8 mouse cellular contexts compared by ENCODE assay signal in genomic region chr11:121701244-121701643, GRCm38 (mm10). TPM values are rescaled to one million over a fixed set of nuclear protein-coding genes. Genes with fewer than 3 reads are reported as not detected.
DNase-seq lines count a peak whose midpoint lies in the region; ATAC-seq and TF ChIP-seq lines count a peak whose summit lies in the region.

TSS of gene Metrnl (plus strand) at chr11:121701544.

- TF ChIP-seq EP300 in heart, adult 2 months (IDR thresholded peaks at IDR 0.05; ENCODE audit: insufficient read depth, low read depth, low read length): no peak
- no peak for TF ChIP-seq EP300 in MEL (IDR thresholded peaks at IDR 0.05; ENCODE audit: low read depth in 1 of 2, low read length in 2 of 2)

- intact Hi-C loops in heart, adult 2 months (cut with DNase I): loop anchor here (2.0 to 5.0 kb wide), 2 partner anchors 14 to 49 kb away; no protein-coding TSS in a partner anchor

- peak within 1 kb of the TSS; percentile 74 for H3K4me3 ChIP-seq in heart, adult 2 months
- peak within 1 kb of the TSS; percentile 69 to 75 for H3K4me3 ChIP-seq in MEL (ENCODE audit: control insufficient read depth in 1 of 2, insufficient read depth in 1 of 2, low read depth in 2 of 2, low read length in 2 of 2)
- H3K4me3 ChIP-seq in limb, embryonic 11.5 days (ENCODE audit: low read depth, low read length): peak within 1 kb of the TSS; percentile 62
- peak within 1 kb of the TSS; percentile 91 for H3K4me3 ChIP-seq in small intestine, adult 2 months (ENCODE audit: low read depth, low read length)

- no peak for TF ChIP-seq CTCF in heart, adult 2 months (IDR thresholded peaks at IDR 0.05)
- no peak for TF ChIP-seq CTCF in MEL (IDR thresholded peaks at IDR 0.05 in 2 of 3, conservative IDR thresholded peaks at IDR 0.05 in 1 of 3; ENCODE audit: control insufficient read depth in 1 of 3, insufficient read depth in 1 of 3, low read depth in 2 of 3, low read length in 3 of 3, poor library complexity in 1 of 3, severe bottlenecking in 1 of 3)
- no peak for TF ChIP-seq CTCF in small intestine, adult 2 months (IDR thresholded peaks at IDR 0.05; ENCODE audit: extremely low read depth, insufficient read length, insufficient replicate concordance, low read depth, low read length)

- DNase-seq in heart, adult 2 months: no peak
- no peak for DNase-seq in heart, adult 11 months
- no peak for DNase-seq in MEL (ENCODE audit: low read depth, low spot score)
- DNase-seq in heart, adult 8-10 months (ENCODE audit: low spot score): no peak
- no peak for DNase-seq in limb, embryonic 11.5 days (ENCODE audit: low spot score)
- no peak for DNase-seq in ovary, postnatal 10 days (ENCODE audit: low spot score)
- DNase-seq in kidney, postnatal 4 days: no peak

- peak within 1 kb of the TSS; percentile 97 for H3K4me2 ChIP-seq in limb, embryonic 11.5 days (ENCODE audit: low read depth, severe bottlenecking)

- no peaks in the 10 kb centered on the region for H3K27me3 ChIP-seq in heart, adult 2 months (ENCODE audit: control insufficient read depth, insufficient read depth, low read length)
- H3K27me3 ChIP-seq in MEL (ENCODE audit: control insufficient read depth in 1 of 2, insufficient read depth in 2 of 2, low read length in 2 of 2): no peaks in the 10 kb centered on the region
- peaks cover 22% of the 10 kb centered on the region for H3K27me3 ChIP-seq in limb, embryonic 11.5 days (ENCODE audit: control insufficient read depth, insufficient read depth, low read length)
- H3K27me3 ChIP-seq in small intestine, adult 2 months (ENCODE audit: control insufficient read depth, insufficient read depth, low read length): no peaks in the 10 kb centered on the region

- H3K79me2 ChIP-seq in heart, adult 2 months (replicated peaks; ENCODE audit: control insufficient read depth, insufficient read depth, low read length): peaks cover 2% of the 10 kb centered on the region
- no peaks in the 10 kb centered on the region for H3K79me2 ChIP-seq in MEL (ENCODE audit: control insufficient read depth, insufficient read depth, low read length, poor library complexity)

- no peak for TF ChIP-seq RAD21 in MEL (IDR thresholded peaks at IDR 0.05; ENCODE audit: low read depth, low read length)

- H3K9ac ChIP-seq in heart, adult 2 months (ENCODE audit: low read depth, low read length): peak within 1 kb of the TSS; percentile 90
- H3K9ac ChIP-seq in MEL (ENCODE audit: control insufficient read depth, low read depth, low read length, poor library complexity, severe bottlenecking): peak within 1 kb of the TSS; percentile 63
- H3K9ac ChIP-seq in limb, embryonic 11.5 days (ENCODE audit: low read length): peak within 1 kb of the TSS; percentile 65

- no peak for TF ChIP-seq POLR2A in heart, adult 2 months (IDR thresholded peaks at IDR 0.05; ENCODE audit: insufficient read depth, low read depth, low read length)
- no peak for TF ChIP-seq POLR2A in MEL (IDR thresholded peaks at IDR 0.05; ENCODE audit: control insufficient read depth in 1 of 2, insufficient read depth in 1 of 2, low read depth in 1 of 2, low read length in 2 of 2, poor library complexity in 1 of 2)
- TF ChIP-seq POLR2A in small intestine, adult 2 months (IDR thresholded peaks at IDR 0.05; ENCODE audit: low read depth, low read length): no peak

- ATAC-seq in limb, embryonic 11.5 days (ENCODE audit: insufficient number of reproducible peaks, low FRiP score, low TSS enrichment, low read depth): no peak

- no peaks in the 10 kb centered on the region for H3K36me3 ChIP-seq in heart, adult 2 months (ENCODE audit: control insufficient read depth, insufficient read depth, low read length)
- peaks cover 0 to 3% of the 10 kb centered on the region in 2 experiments; a peak in 2 of 4 replicates for H3K36me3 ChIP-seq in MEL (ENCODE audit: control insufficient read depth in 1 of 2, insufficient read depth in 2 of 2, low read length in 2 of 2)
- no peaks in the 10 kb centered on the region for H3K36me3 ChIP-seq in limb, embryonic 11.5 days (ENCODE audit: control insufficient read depth, insufficient read depth, low read length)
- no peaks in the 10 kb centered on the region; the same call in 1 of the 2 replicates for H3K36me3 ChIP-seq in small intestine, adult 2 months (ENCODE audit: control insufficient read depth, insufficient read depth, low read length)

- WGBS in heart, adult 2 months: 93% methylated on average over 5 of the region's 5 CpGs
- whole genome bisulfite sequencing in limb, embryonic 11.5 days: 86% methylated on average over 5 of the region's 5 CpGs
- WGBS in small intestine, adult 2 months: 97% methylated on average over 5 of the region's 5 CpGs

- H3K27ac ChIP-seq in heart, adult 2 months: peak within 1 kb of the TSS; percentile 90
- no peak within 1 kb of the TSS for H3K27ac ChIP-seq in MEL (ENCODE audit: control insufficient read depth, low read depth, low read length)
- H3K27ac ChIP-seq in limb, embryonic 11.5 days (replicated peaks; ENCODE audit: low read depth, low read length): 0 out of 2 replicates have a peak within 1 kb of the TSS, but pooled peaks have one; percentile 14
- H3K27ac ChIP-seq in small intestine, adult 2 months (ENCODE audit: insufficient read depth, low read depth, low read length): peak within 1 kb of the TSS; percentile 91

- H3K9me3 ChIP-seq in MEL (replicated peaks; ENCODE audit: insufficient read depth, low read length): no peaks in the 10 kb centered on the region
- no peaks in the 10 kb centered on the region for H3K9me3 ChIP-seq in limb, embryonic 11.5 days (ENCODE audit: control insufficient read depth, low read length)

- H3K4me1 ChIP-seq in heart, adult 2 months (ENCODE audit: control insufficient read depth, insufficient read depth, low read length): peaks cover 6% of the 10 kb centered on the region
- peaks cover 4 to 14% of the 10 kb centered on the region in 2 experiments; a peak in 3 of 4 replicates for H3K4me1 ChIP-seq in MEL (ENCODE audit: control insufficient read depth in 1 of 2, insufficient read depth in 2 of 2, low read length in 2 of 2)
- H3K4me1 ChIP-seq in limb, embryonic 11.5 days (ENCODE audit: control insufficient read depth, insufficient read depth, low read length): peaks cover 12% of the 10 kb centered on the region; the same call in 1 of the 2 replicates
- H3K4me1 ChIP-seq in small intestine, adult 2 months (ENCODE audit: control insufficient read depth, insufficient read depth, insufficient read length, low read length): peaks cover 25% of the 10 kb centered on the region

TF ChIP-seq in MEL, 35 proteins besides CTCF, POLR2A, EP300 and RAD21:
- TF ChIP-seq ETS1 (IDR thresholded peaks at IDR 0.05; ENCODE audit: low read depth, low read length): no peak
- no peak for TF ChIP-seq MYC (IDR thresholded peaks at IDR 0.05; ENCODE audit: low read depth, low read length)
- TF ChIP-seq NRF1 (IDR thresholded peaks at IDR 0.05; ENCODE audit: insufficient read depth, low read depth, low read length, poor library complexity, severe bottlenecking): no peak

RNA-seq across cellular contexts. Expression of gene Metrnl, which starts in this region (rescaled TPM):
- total RNA-seq in heart, adult 2 months (2021): 10 to 100 TPM; 18.0 to 21.2 TPM
- 20.4 and 27.1 TPM in 2 replicates for polyA plus RNA-seq in heart, adult 2 months (2012; rRNA removed)
- 2.7 TPM in 2 replicates for total RNA-seq in MEL (2012; rRNA removed)
- polyA plus RNA-seq in MEL (2012; ENCODE audit: insufficient read depth in 1 of 2, insufficient read length in 2 of 2, low read depth in 1 of 2, low replicate concordance in 2 of 2, missing spikeins in 1 of 2): 1 to 10 TPM in 1 of 2 experiments, not detected in 1; 2.9 TPM
- total RNA-seq in heart, adult 8-10 months (2022): 10 to 100 TPM; 15.1 to 20.3 (median 19.2) TPM
- 4.3 and 5.5 TPM in 2 replicates for polyA plus RNA-seq in limb, embryonic 11.5 days (2014; fragmentation: Nextera tagmentation; extraction: Ambion mirVana)
- polyA plus RNA-seq in small intestine, adult 2 months (2012; rRNA removed): 150 and 219 TPM in 2 replicates
